Mouse (Mus musculus) testis, adult 2 months (tissue): Measurements from ENCODE around the gene Tgif1. TPM values are rescaled to one million over a fixed set of nuclear protein-coding genes. Genes with fewer than 3 reads are reported as not detected.

Experiments
- H3K27ac ChIP-seq: fragments of 200-500 bp; 2 replicates; pipeline ENCODE4 v1.5.1; 2012; ENCODE audit warnings: low read depth, low read length; ENCODE audit not compliant: control insufficient read depth, insufficient read depth
- H3K27me3 ChIP-seq: fragments of 200-500 bp; 2 replicates; pipeline ENCODE4 v1.6.1; 2012; ENCODE audit warnings: mild to moderate bottlenecking, low read length, moderate library complexity; ENCODE audit not compliant: control insufficient read depth, insufficient read depth
- H3K36me3 ChIP-seq: fragments of 200-500 bp; 2 replicates; pipeline ENCODE4 v1.6.1; 2012; ENCODE audit warnings: mild to moderate bottlenecking, low read length; ENCODE audit not compliant: control insufficient read depth, insufficient read depth
- H3K4me1 ChIP-seq: fragments of 200-500 bp; 2 replicates; pipeline ENCODE4 v1.6.1; 2012; ENCODE audit warnings: low read length; ENCODE audit not compliant: control insufficient read depth, insufficient read depth
- H3K4me3 ChIP-seq: fragments of 200-500 bp; 2 replicates; pipeline ENCODE4 v1.5.1; 2012; ENCODE audit warnings: low read depth, mild to moderate bottlenecking, low read length, moderate library complexity, mixed read lengths; ENCODE audit not compliant: control insufficient read depth
- CTCF ChIP-seq: fragments of 200-500 bp; IDR thresholded peaks from 2 replicates; pipeline ENCODE4 v1.5.1; 2012; ENCODE audit warnings: low read depth, mild to moderate bottlenecking, inconsistent platforms, low read length, moderate library complexity; ENCODE audit not compliant: control insufficient read depth, insufficient read depth, insufficient replicate concordance
- POLR2A ChIP-seq: fragments of 200-500 bp; IDR thresholded peaks from 2 replicates; pipeline ENCODE4 v1.6.1; 2012; ENCODE audit warnings: low read depth, mild to moderate bottlenecking, inconsistent platforms, low read length, moderate library complexity; ENCODE audit not compliant: control insufficient read depth
- polyA plus RNA-seq: library from polyadenylated mRNA; depleted of rRNA; stranded (reverse); fragments of >200 nt; gene quantifications from 2 replicates; pipeline ENCODE4 v1.2.3, GENCODE M21; 2012

Tgif1 gene
- polyA plus RNA-seq, 1 experiment, result 50.9 TPM

GRCm38 (mm10) chr17:70872936-70873777 is 19.8 kb upstream of the Tgif1 start:
- Histone ChIP-seq H3K4me1 (peaks cover 2% of the 10 kb centered on the region; the same call in 1 of the 2 replicates), H3K4me3 (no peak overlapping the region), H3K27ac (no peak overlapping the region), H3K27me3 (no peaks in the 10 kb centered on the region), H3K36me3 (no peaks in the 10 kb centered on the region)
- TF ChIP-seq CTCF (no peak), POLR2A (no peak)

DNA sequence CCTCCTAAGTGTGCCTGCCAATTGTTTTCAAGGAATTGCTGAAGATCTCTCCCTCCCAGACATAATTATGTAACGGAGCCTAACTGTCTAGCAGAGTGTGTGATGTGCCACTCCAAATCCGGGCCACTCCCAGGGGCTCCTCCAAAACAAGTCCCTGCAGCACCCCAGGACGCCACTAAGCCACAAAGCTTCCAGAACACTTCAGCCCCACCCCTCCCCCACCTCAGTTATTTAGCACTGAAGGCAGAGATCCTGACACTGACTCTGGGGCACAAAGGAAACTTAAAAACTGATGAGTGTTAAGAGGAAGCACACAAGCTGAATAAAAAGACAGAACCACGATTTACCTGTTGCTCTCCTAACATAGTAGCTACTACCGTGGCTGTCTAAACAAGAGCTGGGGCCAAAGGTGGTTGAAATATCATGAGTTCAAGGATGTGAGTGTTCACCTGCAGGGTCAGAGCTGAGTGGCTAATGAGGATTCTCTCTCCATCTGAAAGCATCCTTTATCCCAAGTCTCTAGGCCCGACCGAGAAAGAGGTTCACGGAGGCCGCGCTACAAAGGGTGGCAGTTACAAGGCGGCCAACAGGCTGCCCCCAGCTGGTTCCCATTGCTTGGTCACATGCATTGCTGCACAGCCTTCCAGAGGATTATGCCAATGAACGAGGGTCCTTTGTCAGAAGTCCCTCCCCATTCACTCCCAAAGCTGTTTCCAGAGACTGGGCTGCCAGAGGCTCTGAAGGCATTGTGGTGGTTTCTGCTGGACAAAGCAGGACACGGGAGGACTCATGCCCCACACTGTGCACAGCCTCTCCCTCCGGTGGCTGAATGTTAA is 19.0 kb upstream of the Tgif1 start:
- Histone ChIP-seq H3K27ac (no peak overlapping the region), H3K27me3 (no peaks in the 10 kb centered on the region), H3K4me1 (peaks cover 2% of the 10 kb centered on the region; the same call in 1 of the 2 replicates), H3K36me3 (no peaks in the 10 kb centered on the region), H3K4me3 (no peak overlapping the region)
- TF ChIP-seq POLR2A (no peak), CTCF (no peak)

DNA sequence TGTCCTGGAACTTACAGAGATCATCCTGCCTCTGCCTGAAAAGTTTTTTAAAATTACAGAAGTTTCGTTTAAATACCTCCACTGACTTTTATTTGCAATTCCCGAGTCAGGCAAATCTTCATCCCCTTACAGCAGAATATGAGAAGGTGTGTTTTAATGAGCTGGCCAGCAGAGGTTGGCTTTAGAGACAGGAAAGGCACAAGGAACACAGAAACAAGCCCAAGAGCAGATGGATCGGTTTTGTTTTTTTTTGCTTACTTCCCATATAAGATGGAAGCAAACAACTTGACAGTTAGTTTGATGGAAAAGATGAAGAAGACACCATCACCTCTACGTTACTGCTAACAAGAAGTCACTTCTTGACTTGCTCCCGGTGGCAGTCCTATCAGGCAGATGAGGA is 18.3 kb upstream of the Tgif1 start:
- Histone ChIP-seq H3K36me3 (no peaks in the 10 kb centered on the region), H3K4me1 (peaks cover 2% of the 10 kb centered on the region; the same call in 1 of the 2 replicates), H3K27ac (no peak overlapping the region), H3K4me3 (no peak overlapping the region), H3K27me3 (no peaks in the 10 kb centered on the region)
- no peak for TF ChIP-seq POLR2A
- no peak for TF ChIP-seq CTCF

GRCm38 (mm10) chr17:70870581-70870980 is 17.2 kb upstream of the Tgif1 start:
- Histone ChIP-seq H3K4me3 (no peak overlapping the region), H3K4me1 (peaks cover 2% of the 10 kb centered on the region; the same call in 1 of the 2 replicates), H3K36me3 (no peaks in the 10 kb centered on the region), H3K27ac (no peak overlapping the region), H3K27me3 (no peaks in the 10 kb centered on the region)
- TF ChIP-seq CTCF (no peak), POLR2A (no peak)

- Histone ChIP-seq H3K36me3 (no peaks in the 10 kb centered on the region), H3K27ac (no peak overlapping the region), H3K4me3 (no peak overlapping the region), H3K4me1 (peaks cover 2% of the 10 kb centered on the region; the same call in 1 of the 2 replicates), H3K27me3 (no peaks in the 10 kb centered on the region)
- TF ChIP-seq POLR2A (no peak), CTCF (no peak)
Observed at GRCm38 (mm10) chr17:70868577-70869229, 15.4 kb upstream of the Tgif1 start.

DNA sequence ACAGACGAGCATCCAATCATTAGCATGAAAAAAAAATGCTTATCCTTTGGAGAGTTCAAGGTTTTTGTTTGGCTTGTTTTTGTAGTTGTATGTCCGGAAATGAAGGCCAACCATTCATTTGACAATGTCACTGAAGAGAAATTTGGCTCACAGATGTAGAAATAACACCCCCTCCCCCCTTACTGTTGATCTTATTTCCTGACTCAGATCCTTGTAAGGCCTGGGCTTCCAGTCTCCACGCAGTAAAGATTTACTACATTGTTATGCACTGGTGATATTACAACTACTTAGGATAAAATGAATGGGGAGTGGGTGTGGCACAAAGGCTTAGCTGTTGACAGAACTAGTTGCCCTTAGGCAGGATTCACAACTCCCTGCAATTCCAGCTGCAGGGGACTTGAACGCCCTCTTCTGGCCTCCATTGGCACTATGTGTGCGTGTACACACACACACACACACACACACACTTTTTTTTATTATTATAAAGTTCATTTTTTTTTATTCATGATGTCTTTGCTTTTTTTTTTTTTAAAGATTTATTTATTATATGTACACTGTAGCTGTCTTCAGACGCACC is 13.3 kb upstream of the Tgif1 start:
- TF ChIP-seq POLR2A (no peak), CTCF (no peak)
- Histone ChIP-seq H3K4me3 (no peak overlapping the region), H3K4me1 (no peaks in the 10 kb centered on the region), H3K27ac (no peak overlapping the region), H3K36me3 (no peaks in the 10 kb centered on the region), H3K27me3 (no peaks in the 10 kb centered on the region)

GRCm38 (mm10) chr17:70866029-70866428 is 12.7 kb upstream of the Tgif1 start:
- no peak overlapping the region for H3K27ac ChIP-seq
- H3K36me3 ChIP-seq, result no peaks in the 10 kb centered on the region
- no peak for TF ChIP-seq CTCF
- no peak for TF ChIP-seq POLR2A
- H3K27me3 ChIP-seq, result no peaks in the 10 kb centered on the region
- no peak overlapping the region for H3K4me3 ChIP-seq
- no peaks in the 10 kb centered on the region for H3K4me1 ChIP-seq
